Mouse (Mus musculus): ENCODE measurements around the gene Tmem72. TPM values are rescaled to one million over a fixed set of nuclear protein-coding genes. Genes with fewer than 3 reads are reported as not detected.

Tmem72 gene
- polyA plus RNA-seq, 1 experiment from 2014 or later: 3.1 TPM

- no peak for DNase-seq (ENCODE audit: low spot score)
- H3K4me2 ChIP-seq (replicated peaks): peak overlapping the region; percentile 96
- H3K27ac ChIP-seq: no peak overlapping the region
- H3K4me3 ChIP-seq (replicated peaks; ENCODE audit: low read length): peak overlapping the region; percentile 56
- no peaks in the 10 kb centered on the region for H3K36me3 ChIP-seq (replicated peaks; ENCODE audit: control insufficient read depth, insufficient read depth)
- H3K9me3 ChIP-seq (ENCODE audit: control insufficient read depth, low read length): no peaks in the 10 kb centered on the region
- no peaks in the 10 kb centered on the region for H3K27me3 ChIP-seq (ENCODE audit: control insufficient read depth, insufficient read depth, low read length)
- H3K9ac ChIP-seq: peak overlapping the region; percentile 68; the same call in 1 of the 2 replicates
- 49% methylated on average over 5 of the region's 5 CpGs for WGBS
- H3K4me1 ChIP-seq (replicated peaks; ENCODE audit: control insufficient read depth, insufficient read depth, low read length): peaks cover 48% of the 10 kb centered on the region
- ATAC-seq (ENCODE audit: low FRiP score): no peak
These were observed 44.4 kb downstream of the Tmem72 start for GRCm38 (mm10) chr6:116672349-116672748.

- Histone ChIP-seq H3K9me3 (ENCODE audit: control insufficient read depth, low read length) (no peaks in the 10 kb centered on the region), H3K9ac (0 out of 2 replicates have a peak overlapping the region, but pooled peaks have one; percentile 8), H3K4me2 (replicated peaks) (peak overlapping the region; percentile 96), H3K36me3 (replicated peaks; ENCODE audit: control insufficient read depth, insufficient read depth) (no peaks in the 10 kb centered on the region), H3K27me3 (ENCODE audit: control insufficient read depth, insufficient read depth, low read length) (no peaks in the 10 kb centered on the region), H3K4me3 (replicated peaks; ENCODE audit: low read length) (no peak overlapping the region), H3K27ac (0 out of 2 replicates have a peak overlapping the region, but pooled peaks have one; percentile 75), H3K4me1 (replicated peaks; ENCODE audit: control insufficient read depth, insufficient read depth, low read length) (peaks cover 54% of the 10 kb centered on the region)
- WGBS: 67% methylated on average over 4 of the region's 4 CpGs
- ATAC-seq (ENCODE audit: low FRiP score): no peak
- DNase-seq (ENCODE audit: low spot score): no peak
These were observed 44.9 kb downstream of the Tmem72 start for GRCm38 (mm10) chr6:116671768-116672167.

GRCm38 (mm10) chr6:116671031-116671430 lies 45.7 kb downstream of the Tmem72 start:
- ATAC-seq (ENCODE audit: low FRiP score) (peak; percentile 4; the same call in 1 of the 2 replicates), DNase-seq (ENCODE audit: low spot score) (no peak)
- 4% methylated on average over 5 of the region's 5 CpGs for WGBS
- Histone ChIP-seq H3K9ac (0 out of 2 replicates have a peak overlapping the region, but pooled peaks have one; percentile 7), H3K27ac (peak overlapping the region; percentile 75), H3K36me3 (replicated peaks; ENCODE audit: control insufficient read depth, insufficient read depth) (no peaks in the 10 kb centered on the region), H3K4me2 (replicated peaks) (peak overlapping the region; percentile 96), H3K27me3 (ENCODE audit: control insufficient read depth, insufficient read depth, low read length) (no peaks in the 10 kb centered on the region), H3K9me3 (ENCODE audit: control insufficient read depth, low read length) (no peaks in the 10 kb centered on the region), H3K4me3 (replicated peaks; ENCODE audit: low read length) (no peak overlapping the region), H3K4me1 (replicated peaks; ENCODE audit: control insufficient read depth, insufficient read depth, low read length) (peaks cover 56% of the 10 kb centered on the region)

- ATAC-seq (ENCODE audit: low FRiP score) (peak; percentile 33; the same call in 1 of the 2 replicates), DNase-seq (ENCODE audit: low spot score) (no peak)
- peak overlapping the region; percentile 75 for H3K27ac ChIP-seq
- H3K4me3 ChIP-seq (replicated peaks; ENCODE audit: low read length): no peak overlapping the region
- 0 out of 2 replicates have a peak overlapping the region, but pooled peaks have one; percentile 14 for H3K9ac ChIP-seq
- no peaks in the 10 kb centered on the region for H3K36me3 ChIP-seq (replicated peaks; ENCODE audit: control insufficient read depth, insufficient read depth)
- H3K4me2 ChIP-seq (replicated peaks): peak overlapping the region; percentile 96
- 18% methylated on average over 6 of the region's 6 CpGs for WGBS
- no peaks in the 10 kb centered on the region for H3K27me3 ChIP-seq (ENCODE audit: control insufficient read depth, insufficient read depth, low read length)
- no peaks in the 10 kb centered on the region for H3K9me3 ChIP-seq (ENCODE audit: control insufficient read depth, low read length)
- H3K4me1 ChIP-seq (replicated peaks; ENCODE audit: control insufficient read depth, insufficient read depth, low read length): peaks cover 56% of the 10 kb centered on the region
These were observed 46.6 kb downstream of the Tmem72 start for GRCm38 (mm10) chr6:116670144-116670543.

GRCm38 (mm10) chr6:116668682-116669470 lies 47.8 kb downstream of the Tmem72 start:
- WGBS: 38% methylated on average over 11 of the region's 11 CpGs
- H3K36me3 ChIP-seq (replicated peaks; ENCODE audit: control insufficient read depth, insufficient read depth): no peaks in the 10 kb centered on the region
- ATAC-seq (ENCODE audit: low FRiP score): no peak
- no peak for DNase-seq (ENCODE audit: low spot score)
- H3K4me3 ChIP-seq (replicated peaks; ENCODE audit: low read length): no peak overlapping the region
- H3K9me3 ChIP-seq (ENCODE audit: control insufficient read depth, low read length): no peaks in the 10 kb centered on the region
- no peak overlapping the region for H3K4me2 ChIP-seq (replicated peaks)
- H3K27ac ChIP-seq: no peak overlapping the region
- H3K9ac ChIP-seq: no peak overlapping the region
- H3K4me1 ChIP-seq (replicated peaks; ENCODE audit: control insufficient read depth, insufficient read depth, low read length): peaks cover 51% of the 10 kb centered on the region
- no peaks in the 10 kb centered on the region for H3K27me3 ChIP-seq (ENCODE audit: control insufficient read depth, insufficient read depth, low read length)

- Histone ChIP-seq H3K4me3 (replicated peaks; ENCODE audit: low read length) (no peak overlapping the region), H3K36me3 (replicated peaks; ENCODE audit: control insufficient read depth, insufficient read depth) (no peaks in the 10 kb centered on the region), H3K27me3 (ENCODE audit: control insufficient read depth, insufficient read depth, low read length) (no peaks in the 10 kb centered on the region), H3K4me2 (replicated peaks) (no peak overlapping the region), H3K9ac (no peak overlapping the region), H3K4me1 (replicated peaks; ENCODE audit: control insufficient read depth, insufficient read depth, low read length) (peaks cover 44% of the 10 kb centered on the region), H3K27ac (peak overlapping the region; percentile 32), H3K9me3 (ENCODE audit: control insufficient read depth, low read length) (no peaks in the 10 kb centered on the region)
- ATAC-seq (ENCODE audit: low FRiP score) (no peak), DNase-seq (ENCODE audit: low spot score) (no peak)
- WGBS: 53% methylated on average over 3 of the region's 3 CpGs
These were observed 49.3 kb downstream of the Tmem72 start for GRCm38 (mm10) chr6:116667382-116667781.

- 20% methylated on average over 3 of the region's 3 CpGs for WGBS
- Histone ChIP-seq H3K27me3 (ENCODE audit: control insufficient read depth, insufficient read depth, low read length) (no peaks in the 10 kb centered on the region), H3K4me1 (replicated peaks; ENCODE audit: control insufficient read depth, insufficient read depth, low read length) (peaks cover 44% of the 10 kb centered on the region), H3K36me3 (replicated peaks; ENCODE audit: control insufficient read depth, insufficient read depth) (no peaks in the 10 kb centered on the region), H3K27ac (peak overlapping the region; percentile 32), H3K4me3 (replicated peaks; ENCODE audit: low read length) (no peak overlapping the region), H3K9me3 (ENCODE audit: control insufficient read depth, low read length) (no peaks in the 10 kb centered on the region), H3K4me2 (replicated peaks) (no peak overlapping the region), H3K9ac (no peak overlapping the region)
- DNase-seq (ENCODE audit: low spot score) (no peak), ATAC-seq (ENCODE audit: low FRiP score) (no peak)
These were observed 49.8 kb downstream of the Tmem72 start for GRCm38 (mm10) chr6:116666892-116667291.

GRCm38 (mm10) chr6:116666085-116666750 lies 50.5 kb downstream of the Tmem72 start:
- Histone ChIP-seq H3K9me3 (ENCODE audit: control insufficient read depth, low read length) (no peaks in the 10 kb centered on the region), H3K9ac (no peak overlapping the region), H3K4me2 (replicated peaks) (no peak overlapping the region), H3K36me3 (replicated peaks; ENCODE audit: control insufficient read depth, insufficient read depth) (no peaks in the 10 kb centered on the region), H3K4me1 (replicated peaks; ENCODE audit: control insufficient read depth, insufficient read depth, low read length) (peaks cover 38% of the 10 kb centered on the region), H3K27me3 (ENCODE audit: control insufficient read depth, insufficient read depth, low read length) (no peaks in the 10 kb centered on the region), H3K4me3 (replicated peaks; ENCODE audit: low read length) (no peak overlapping the region), H3K27ac (no peak overlapping the region)
- ATAC-seq (ENCODE audit: low FRiP score) (no peak), DNase-seq (ENCODE audit: low spot score) (no peak)
- WGBS: 53% methylated on average over 12 of the region's 12 CpGs

GRCm38 (mm10) chr6:116664830-116665229 lies 51.9 kb downstream of the Tmem72 start:
- Histone ChIP-seq H3K9me3 (ENCODE audit: control insufficient read depth, low read length) (no peaks in the 10 kb centered on the region), H3K36me3 (replicated peaks; ENCODE audit: control insufficient read depth, insufficient read depth) (no peaks in the 10 kb centered on the region), H3K4me2 (replicated peaks) (no peak overlapping the region), H3K27me3 (ENCODE audit: control insufficient read depth, insufficient read depth, low read length) (no peaks in the 10 kb centered on the region), H3K4me3 (replicated peaks; ENCODE audit: low read length) (no peak overlapping the region), H3K9ac (no peak overlapping the region), H3K27ac (no peak overlapping the region), H3K4me1 (replicated peaks; ENCODE audit: control insufficient read depth, insufficient read depth, low read length) (peaks cover 24% of the 10 kb centered on the region)
- 72% methylated on average over 3 of the region's 3 CpGs for WGBS
- no peak for ATAC-seq (ENCODE audit: low FRiP score)
- no peak for DNase-seq (ENCODE audit: low spot score)

Data from hindbrain, embryonic 14.5 days (tissue).